Mouse (Mus musculus) myocyte (in vitro differentiated cells): ENCODE results near the gene Hlcs.

ENCODE experiments used
- E2F4 ChIP-seq: IDR thresholded peaks from one replicate; pipeline ENCODE4 v1.6.1; 2011; ENCODE audit warnings: mild to moderate bottlenecking, control low read depth, moderate library complexity; ENCODE audit not compliant: insufficient read depth
- MAX ChIP-seq: IDR thresholded peaks from one replicate; pipeline ENCODE4 v1.6.1; 2011; ENCODE audit warnings: low read depth, mild to moderate bottlenecking, control low read depth
- USF1 ChIP-seq: IDR thresholded peaks from one replicate; pipeline ENCODE4 v1.6.1; 2011; ENCODE audit warnings: low read depth, mild to moderate bottlenecking, control low read depth, moderate library complexity

GRCm38 (mm10) chr16:94093151-94093863, 220.1 kb downstream of the Hlcs start:
- TF ChIP-seq MAX (no peak), E2F4 (no peak), USF1 (no peak)
